Mouse (Mus musculus) embryonic facial prominence, embryonic 15.5 days (tissue): ENCODE data around the gene Nktr. TPM values are rescaled to one million over a fixed set of nuclear protein-coding genes. Genes with fewer than 3 reads are reported as not detected.

ENCODE experiments used
- ATAC-seq: fragments of 200-750 bp; cut with Nextera tagmentation; 2 replicates; pipeline ENCODE4 v1.8.0; 2017; ENCODE audit warnings: low read depth, moderate TSS enrichment; ENCODE audit not compliant: insufficient number of reproducible peaks, low FRiP score, low TSS enrichment
- H3K27ac ChIP-seq: fragments of 300-500 bp; sonication (generic); replicated peaks from 2 replicates; pipeline ENCODE4 v1.5.1; 2015; ENCODE audit warnings: mild to moderate bottlenecking, inconsistent platforms
- H3K27me3 ChIP-seq: fragments of 300-500 bp; sonication (generic); 2 replicates; pipeline ENCODE4 v1.6.1; 2015; ENCODE audit warnings: inconsistent platforms
- H3K36me3 ChIP-seq: fragments of 300-500 bp; sonication (generic); 2 replicates; pipeline ENCODE4 v1.6.1; 2015; ENCODE audit warnings: mild to moderate bottlenecking, inconsistent platforms
- H3K4me1 ChIP-seq: fragments of 300-500 bp; sonication (generic); 2 replicates; pipeline ENCODE4 v1.6.1; 2015; ENCODE audit warnings: inconsistent platforms
- H3K4me2 ChIP-seq: fragments of 300-500 bp; sonication (generic); replicated peaks from 2 replicates; pipeline ENCODE4 v1.6.1; 2015; ENCODE audit warnings: mild to moderate bottlenecking, inconsistent platforms
- H3K4me3 ChIP-seq: fragments of 300-500 bp; sonication (generic); replicated peaks from 2 replicates; pipeline ENCODE4 v1.5.1; 2015; ENCODE audit warnings: mild to moderate bottlenecking, inconsistent platforms
- H3K9ac ChIP-seq: fragments of 300-500 bp; sonication (generic); 2 replicates; pipeline ENCODE4 v1.6.1; 2015; ENCODE audit warnings: inconsistent platforms
- H3K9me3 ChIP-seq: fragments of 300-500 bp; sonication (generic); replicated peaks from 2 replicates; pipeline ENCODE4 v1.6.1; 2016; ENCODE audit warnings: inconsistent platforms
- WGBS: fragments of 180-500 bp; shearing (Covaris S2); methylation state at CpG from one replicate; pipeline ENCODE4 v1.1.7; 2015; 5-methylcytosine and 5-hydroxymethylcytosine counted together
- polyA plus RNA-seq: library from polyadenylated mRNA; unstranded; fragments of >200 nt; fragmentation: Nextera tagmentation; extraction: Ambion mirVana; gene quantifications from 2 replicates; pipeline ENCODE4 v1.2.1, GENCODE M21; 2015

Nktr gene
- 66.5 and 71.5 TPM in 2 replicates for polyA plus RNA-seq

- peak; percentile 100 for ATAC-seq
- H3K36me3 ChIP-seq = peaks cover under 1% of the 10 kb centered on the region; the same call in 1 of the 2 replicates
- H3K27me3 ChIP-seq = no peaks in the 10 kb centered on the region
- peak within 1 kb of the TSS; percentile 97 for H3K27ac ChIP-seq
- peak within 1 kb of the TSS; percentile 66 for H3K4me3 ChIP-seq
- H3K4me1 ChIP-seq = peaks cover 11% of the 10 kb centered on the region
- WGBS = under 1% methylated on average over 57 of the region's 61 CpGs
- H3K9ac ChIP-seq = peak within 1 kb of the TSS; percentile 83
- peak within 1 kb of the TSS; percentile 78 for H3K4me2 ChIP-seq
- H3K9me3 ChIP-seq = no peaks in the 10 kb centered on the region
These were observed at the start of gene Nktr for GRCm38 (mm10) chr9:121718792-121719318. TSS of gene Nktr (plus strand) at chr9:121719169.

- Histone ChIP-seq H3K9ac (peak overlapping the region; percentile 22), H3K27me3 (peaks cover 47% of the 10 kb centered on the region), H3K9me3 (no peaks in the 10 kb centered on the region), H3K4me1 (peaks cover 21% of the 10 kb centered on the region), H3K4me3 (peak overlapping the region; percentile 37), H3K4me2 (peak overlapping the region; percentile 68), H3K27ac (no peak overlapping the region), H3K36me3 (no peaks in the 10 kb centered on the region)
- no peak for ATAC-seq
- 3% methylated on average over 28 of the region's 28 CpGs for WGBS
These were observed 49.6 kb upstream of the Nktr start for GRCm38 (mm10) chr9:121669348-121669791.

GRCm38 (mm10) chr9:121671300-121671699 is 47.7 kb upstream of the Nktr start:
- no peak overlapping the region for H3K9ac ChIP-seq
- H3K27ac ChIP-seq = no peak overlapping the region
- H3K27me3 ChIP-seq = peaks cover 42% of the 10 kb centered on the region
- H3K9me3 ChIP-seq = no peaks in the 10 kb centered on the region
- ATAC-seq = no peak
- H3K4me3 ChIP-seq = no peak overlapping the region
- WGBS = 30% methylated on average over 7 of the region's 7 CpGs
- H3K4me1 ChIP-seq = peaks cover 21% of the 10 kb centered on the region
- H3K4me2 ChIP-seq = no peak overlapping the region
- H3K36me3 ChIP-seq = no peaks in the 10 kb centered on the region

- WGBS = 51% methylated on average over 5 of the region's 5 CpGs
- Histone ChIP-seq H3K4me1 (peaks cover 21% of the 10 kb centered on the region), H3K4me2 (no peak overlapping the region), H3K27ac (no peak overlapping the region), H3K27me3 (peaks cover 39% of the 10 kb centered on the region), H3K9me3 (no peaks in the 10 kb centered on the region), H3K9ac (no peak overlapping the region), H3K4me3 (no peak overlapping the region), H3K36me3 (no peaks in the 10 kb centered on the region)
- ATAC-seq = no peak
These were observed 46.7 kb upstream of the Nktr start for GRCm38 (mm10) chr9:121672311-121672710.

GRCm38 (mm10) chr9:121673716-121674115 is 45.3 kb upstream of the Nktr start:
- Histone ChIP-seq H3K4me3 (no peak overlapping the region), H3K9ac (no peak overlapping the region), H3K4me1 (peaks cover 16% of the 10 kb centered on the region), H3K27me3 (peaks cover 25% of the 10 kb centered on the region), H3K36me3 (no peaks in the 10 kb centered on the region), H3K9me3 (no peaks in the 10 kb centered on the region), H3K4me2 (no peak overlapping the region), H3K27ac (no peak overlapping the region)
- no peak for ATAC-seq
- WGBS = 77% methylated on average over 5 of the region's 5 CpGs

- H3K4me1 ChIP-seq = peaks cover 7% of the 10 kb centered on the region; the same call in 1 of the 2 replicates
- no peak overlapping the region for H3K27ac ChIP-seq
- no peak for ATAC-seq
- H3K9me3 ChIP-seq = no peaks in the 10 kb centered on the region
- WGBS = 79% methylated on average over 9 of the region's 9 CpGs
- no peak overlapping the region for H3K4me3 ChIP-seq
- H3K9ac ChIP-seq = no peak overlapping the region
- H3K27me3 ChIP-seq = peaks cover 12% of the 10 kb centered on the region
- no peak overlapping the region for H3K4me2 ChIP-seq
- H3K36me3 ChIP-seq = no peaks in the 10 kb centered on the region
These were observed 44.0 kb upstream of the Nktr start for GRCm38 (mm10) chr9:121675011-121675410.

- Histone ChIP-seq H3K9me3 (no peaks in the 10 kb centered on the region), H3K27ac (no peak overlapping the region)
These were observed 43.4 kb upstream of the Nktr start for GRCm38 (mm10) chr9:121675556-121675955.

GRCm38 (mm10) chr9:121677069-121677468 is 41.9 kb upstream of the Nktr start:
- no peak for ATAC-seq
- 71% methylated on average over 4 of the region's 4 CpGs for WGBS
- Histone ChIP-seq H3K9me3 (no peaks in the 10 kb centered on the region), H3K4me3 (no peak overlapping the region), H3K27me3 (no peaks in the 10 kb centered on the region), H3K36me3 (0 out of 2 replicates have a peak, but pooled peaks cover under 1% of the 10 kb centered on the region), H3K4me1 (peaks cover 4% of the 10 kb centered on the region; the same call in 1 of the 2 replicates), H3K4me2 (no peak overlapping the region), H3K9ac (no peak overlapping the region), H3K27ac (no peak overlapping the region)

More at GRCm38 (mm10) chr9:121675556-121675955, 43.4 kb upstream of the Nktr start:
- peaks cover 6% of the 10 kb centered on the region for H3K27me3 ChIP-seq
- H3K4me2 ChIP-seq = no peak overlapping the region
- H3K4me1 ChIP-seq = peaks cover 6% of the 10 kb centered on the region; the same call in 1 of the 2 replicates
- no peak for ATAC-seq
- H3K9ac ChIP-seq = no peak overlapping the region
- H3K36me3 ChIP-seq = no peaks in the 10 kb centered on the region
- WGBS = 87% methylated on average over 2 of the region's 2 CpGs
- H3K4me3 ChIP-seq = no peak overlapping the region

- Histone ChIP-seq H3K9me3 (no peaks in the 10 kb centered on the region), H3K36me3 (0 out of 2 replicates have a peak, but pooled peaks cover 5% of the 10 kb centered on the region), H3K27ac (no peak overlapping the region), H3K27me3 (no peaks in the 10 kb centered on the region), H3K9ac (no peak overlapping the region), H3K4me2 (no peak overlapping the region), H3K4me1 (no peaks in the 10 kb centered on the region), H3K4me3 (no peak overlapping the region)
- WGBS = 68% methylated on average over 8 of the region's 8 CpGs
- ATAC-seq = no peak
These were observed 41.5 kb upstream of the Nktr start for GRCm38 (mm10) chr9:121677476-121677875.

- Histone ChIP-seq H3K27me3 (no peaks in the 10 kb centered on the region), H3K27ac (no peak overlapping the region), H3K36me3 (peaks cover 15% of the 10 kb centered on the region; the same call in 1 of the 2 replicates), H3K4me1 (no peaks in the 10 kb centered on the region), H3K9ac (no peak overlapping the region), H3K4me3 (no peak overlapping the region), H3K9me3 (no peaks in the 10 kb centered on the region), H3K4me2 (no peak overlapping the region)
- ATAC-seq = peak; percentile 64; the same call in 1 of the 2 replicates
- WGBS = 13% methylated on average over 6 of the region's 6 CpGs
These were observed 39.4 kb upstream of the Nktr start for GRCm38 (mm10) chr9:121679549-121679948.

GRCm38 (mm10) chr9:121681191-121681590 is 37.8 kb upstream of the Nktr start:
- H3K27me3 ChIP-seq = no peaks in the 10 kb centered on the region
- H3K27ac ChIP-seq = no peak overlapping the region
- no peaks in the 10 kb centered on the region for H3K4me1 ChIP-seq
- no peak overlapping the region for H3K4me3 ChIP-seq
- ATAC-seq = no peak
- H3K36me3 ChIP-seq = peaks cover 28% of the 10 kb centered on the region
- 68% methylated on average over 8 of the region's 8 CpGs for WGBS
- H3K4me2 ChIP-seq = no peak overlapping the region
- no peak overlapping the region for H3K9ac ChIP-seq
- H3K9me3 ChIP-seq = no peaks in the 10 kb centered on the region
